Mouse (Mus musculus): ENCODE results near the gene Nxf2.
"Not testable (repeated sequence)": the region's sequence is repeated elsewhere in the genome, so short reads cannot be mapped to it uniquely, and the experiment has no call there.

Nxf2 gene

GRCm38 (mm10) chrX:134964546-134964945 is at the start of gene Nxf2:
TSS of gene Nxf2 (minus strand) at chrX:134964754.
- DNase-seq: no peak

DNA sequence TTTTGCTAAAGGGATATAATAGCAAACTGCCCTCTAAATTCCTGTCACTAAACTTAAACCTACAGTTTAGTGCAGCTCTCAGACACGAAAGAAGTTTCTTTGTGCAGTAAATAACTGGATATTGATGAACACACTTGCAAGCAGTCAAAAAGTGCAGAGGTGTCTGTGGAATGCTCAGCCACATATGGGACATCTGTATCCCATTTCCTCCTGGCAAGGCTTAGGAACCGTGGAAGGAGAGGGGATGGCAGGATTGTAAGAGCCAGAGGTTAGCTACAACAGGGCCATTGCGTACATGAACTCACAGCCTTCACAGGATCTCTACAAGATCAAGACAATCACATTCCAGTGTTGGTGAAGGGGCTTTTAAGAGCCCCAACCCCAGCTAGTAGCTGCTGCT is 46.8 kb upstream of the Nxf2 start:
- DNase-seq: no peak

DNA sequence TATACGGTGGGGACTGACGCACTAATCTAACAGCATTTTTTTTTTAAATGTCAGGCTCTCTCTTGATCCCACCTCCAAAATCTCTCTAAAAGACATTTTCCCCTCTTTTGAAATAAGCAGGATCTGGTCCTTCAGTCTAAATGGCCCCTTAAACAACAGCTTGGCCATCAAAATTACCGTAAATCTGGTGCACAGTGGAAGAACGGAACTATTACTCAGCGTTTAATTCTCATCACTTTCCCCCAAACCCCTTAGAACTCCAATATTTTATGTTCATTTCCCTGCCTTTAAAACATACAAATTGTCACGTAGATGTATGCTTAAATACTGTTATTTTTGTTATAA is 44.9 kb upstream of the Nxf2 start:
- no peak for DNase-seq

GRCm38 (mm10) chrX:135008720-135009470 is 44.3 kb upstream of the Nxf2 start, which contains the start of gene Zmat1:
TSS of gene Zmat1 (minus strand) at chrX:135009209.
- DNase-seq: peak; percentile 86 to 90

- peak in 1 of 2 experiments; percentile 5 for DNase-seq
These were observed 43.5 kb upstream of the Nxf2 start for GRCm38 (mm10) chrX:135008021-135008420.

- peak; percentile 69 to 76 for DNase-seq
These were observed 1.1 kb downstream of the Nxf2 start for GRCm38 (mm10) chrX:134963305-134964094.

- DNase-seq: peak; percentile 45 to 65
These were observed 34.2 kb downstream of the Nxf2 start for GRCm38 (mm10) chrX:134930361-134930760.

- DNase-seq: peak; percentile 10 to 16
These were observed 34.6 kb downstream of the Nxf2 start for GRCm38 (mm10) chrX:134929927-134930326.

DNA sequence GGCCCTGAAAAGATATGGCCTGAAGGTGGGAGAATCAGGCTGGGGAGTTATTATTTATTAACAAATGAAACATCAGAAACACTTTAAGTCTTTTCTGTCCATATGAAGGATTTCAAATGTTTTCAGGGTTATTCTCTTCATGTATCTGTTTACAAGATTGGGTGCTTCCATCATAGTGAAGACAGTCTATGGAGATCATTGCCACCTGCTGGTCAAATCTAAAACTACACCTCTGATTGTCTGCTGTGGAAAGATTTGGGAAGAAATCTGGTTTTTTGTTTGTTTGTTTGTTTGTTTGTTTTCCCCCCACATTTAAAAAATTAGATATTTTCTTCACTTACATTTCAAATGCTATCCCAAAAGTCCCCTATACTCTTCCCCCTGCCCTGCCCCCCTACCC is 39.5 kb downstream of the Nxf2 start:
- peak; percentile 69 to 78 for DNase-seq

- no peak for DNase-seq
These were observed 40.7 kb downstream of the Nxf2 start for GRCm38 (mm10) chrX:134923675-134924424.

DNA sequence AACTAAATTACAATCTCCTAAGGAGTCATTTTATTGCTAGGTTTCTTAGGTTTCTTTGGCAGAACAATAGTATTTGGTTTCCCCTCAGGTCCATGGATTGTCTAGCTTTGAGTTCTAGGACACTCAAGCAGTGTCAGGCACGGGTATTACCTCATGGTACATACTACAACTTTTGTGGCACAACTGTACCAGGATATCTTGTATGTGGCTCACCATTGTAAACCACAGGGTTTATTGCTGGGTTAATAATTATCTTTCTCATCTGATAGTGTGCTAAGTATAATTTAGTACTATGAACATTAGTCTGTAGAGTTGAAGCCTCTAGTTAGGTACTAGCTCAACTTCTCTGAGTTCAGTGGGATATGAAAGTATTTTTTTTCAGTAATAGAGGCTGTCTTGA is 45.3 kb downstream of the Nxf2 start:
- no peak for DNase-seq

DNA sequence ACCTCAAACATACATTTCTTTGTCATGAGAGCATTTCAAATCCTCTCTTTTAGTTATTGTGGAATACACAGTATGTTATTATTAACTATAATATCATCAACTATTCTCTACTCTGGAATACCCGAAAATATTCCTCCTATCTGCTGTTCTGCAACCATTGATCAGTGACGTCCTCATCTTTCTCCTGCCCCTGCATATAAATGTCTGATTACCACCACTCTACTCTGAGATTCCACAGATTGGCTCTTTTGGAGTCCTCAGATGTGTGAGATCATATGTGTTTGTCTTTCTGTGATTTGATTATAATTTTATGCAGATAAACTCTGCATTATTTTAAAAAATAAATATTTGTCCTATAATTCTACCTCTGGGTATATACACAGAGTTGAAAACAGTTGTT is 48.8 kb downstream of the Nxf2 start:
- DNase-seq: no peak

GRCm38 (mm10) chrX:134915315-134915714 is 49.2 kb downstream of the Nxf2 start:
- DNase-seq: not testable (repeated sequence)

GRCm38 (mm10) chrX:134914851-134915250 is 49.7 kb downstream of the Nxf2 start:
- DNase-seq: no peak

GRCm38 (mm10) chrX:134913234-134913936 is 51.2 kb downstream of the Nxf2 start:
- DNase-seq: peak; percentile 54 to 58

GRCm38 (mm10) chrX:134912805-134913204 is 51.7 kb downstream of the Nxf2 start:
- no peak for DNase-seq

DNA sequence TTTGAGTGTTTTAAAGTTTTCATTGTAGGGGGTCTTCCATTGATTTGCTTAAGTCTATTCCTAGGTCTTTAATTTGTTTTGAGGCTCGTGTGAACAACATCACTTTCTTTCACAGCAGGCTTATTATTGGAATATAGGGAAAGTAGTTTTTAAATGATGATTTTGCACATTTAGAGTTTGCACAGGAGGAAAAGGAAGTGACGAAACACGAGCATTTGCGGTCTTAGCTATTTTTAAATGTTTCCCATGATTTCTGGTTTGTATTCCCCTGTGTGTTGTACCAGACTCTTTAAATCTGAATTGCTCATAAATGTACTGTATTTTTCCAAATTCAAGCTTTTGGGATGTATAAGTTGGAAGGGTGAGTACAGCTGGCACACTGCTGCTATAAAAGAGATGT is 54.2 kb downstream of the Nxf2 start:
- no peak for DNase-seq
